Mouse (Mus musculus): ENCODE results near the gene Cdk6. TPM values are rescaled to one million over a fixed set of nuclear protein-coding genes. Genes with fewer than 3 reads are reported as not detected.

Cdk6 gene
- polyA plus RNA-seq, 1 experiment from 2014 or later: 36.0 TPM

DNA sequence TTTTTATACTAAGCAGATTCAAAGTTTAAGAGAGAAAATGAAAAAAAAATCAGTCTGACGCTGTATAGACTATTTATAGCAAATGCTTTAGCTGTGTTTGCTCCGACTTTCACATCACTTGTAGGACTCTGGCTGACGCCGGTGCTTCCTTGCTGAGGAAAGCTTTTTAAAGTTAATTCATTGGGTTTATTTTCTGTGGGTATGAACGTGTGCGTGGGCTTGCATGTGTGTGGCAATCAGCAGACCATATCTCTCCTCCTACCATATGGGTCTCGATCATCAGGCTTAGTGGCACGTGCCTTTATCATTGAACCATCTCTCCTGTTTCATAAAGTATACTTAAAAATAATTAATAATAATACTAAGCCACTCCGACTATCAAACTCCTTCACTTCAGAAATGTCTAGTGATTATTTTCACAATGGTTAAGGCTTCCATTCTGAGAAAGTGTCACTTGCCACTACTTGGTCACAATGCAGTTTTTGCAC lies 162.6 kb downstream of the Cdk6 start:
- Histone ChIP-seq H3K4me3 (replicated peaks) (no peak overlapping the region), H3K4me2 (replicated peaks) (no peak overlapping the region), H3K27ac (replicated peaks) (no peak overlapping the region), H3K27me3 (no peaks in the 10 kb centered on the region), H3K4me1 (no peaks in the 10 kb centered on the region), H3K36me3 (no peaks in the 10 kb centered on the region), H3K9ac (no peak overlapping the region), H3K9me3 (replicated peaks) (no peaks in the 10 kb centered on the region)
- WGBS: 72% methylated on average over 9 of the region's 9 CpGs
- no peak for ATAC-seq (ENCODE audit: insufficient number of reproducible peaks, low FRiP score, low TSS enrichment, low read depth)

DNA sequence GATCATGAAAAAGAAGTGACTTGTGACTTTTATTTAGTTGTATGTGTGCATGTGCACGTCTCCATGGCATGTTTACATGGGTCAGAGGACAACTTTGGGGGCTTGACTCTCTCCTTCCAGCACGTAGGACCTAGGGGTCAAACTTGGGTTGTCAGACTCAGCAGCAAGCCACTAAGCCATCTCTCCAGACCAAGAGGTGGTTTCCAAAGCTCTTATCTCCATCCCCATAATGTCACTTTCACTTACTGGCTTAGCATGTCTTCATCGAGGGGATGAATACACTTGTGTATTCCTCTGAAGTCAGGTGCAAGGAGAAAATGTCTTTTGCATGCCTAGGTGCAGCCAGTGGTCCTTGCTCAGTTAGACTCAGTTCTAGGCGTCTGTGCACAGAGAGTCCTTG lies 163.2 kb downstream of the Cdk6 start:
- no peak overlapping the region for H3K4me2 ChIP-seq (replicated peaks)
- no peak overlapping the region for H3K27ac ChIP-seq (replicated peaks)
- H3K36me3 ChIP-seq: no peaks in the 10 kb centered on the region
- WGBS: 78% methylated on average over 4 of the region's 4 CpGs
- no peak for ATAC-seq (ENCODE audit: insufficient number of reproducible peaks, low FRiP score, low TSS enrichment, low read depth)
- no peaks in the 10 kb centered on the region for H3K4me1 ChIP-seq
- no peaks in the 10 kb centered on the region for H3K9me3 ChIP-seq (replicated peaks)
- no peaks in the 10 kb centered on the region for H3K27me3 ChIP-seq
- H3K4me3 ChIP-seq (replicated peaks): no peak overlapping the region
- no peak overlapping the region for H3K9ac ChIP-seq

DNA sequence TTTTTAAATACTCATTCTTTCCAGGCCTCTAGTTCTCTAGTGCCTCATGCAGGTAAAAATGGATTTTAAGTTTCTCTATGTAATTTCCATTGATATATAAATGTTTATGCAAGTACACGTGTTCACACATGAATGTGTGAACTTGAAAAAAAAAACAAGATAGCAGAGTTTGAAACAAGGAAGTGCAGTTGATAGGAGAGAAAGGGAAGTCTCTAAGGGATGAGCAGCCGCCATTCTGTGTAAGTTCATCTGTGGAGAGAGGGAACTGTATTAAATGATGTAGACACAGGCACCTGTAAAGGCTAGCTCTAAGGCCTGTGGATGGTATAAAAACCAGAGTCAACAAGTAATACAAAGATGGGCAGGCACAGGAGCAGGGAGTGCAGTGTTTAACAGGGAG lies 164.3 kb downstream of the Cdk6 start:
- no peak overlapping the region for H3K4me2 ChIP-seq (replicated peaks)
- no peak overlapping the region for H3K4me3 ChIP-seq (replicated peaks)
- no peaks in the 10 kb centered on the region for H3K9me3 ChIP-seq (replicated peaks)
- no peaks in the 10 kb centered on the region for H3K4me1 ChIP-seq
- ATAC-seq (ENCODE audit: insufficient number of reproducible peaks, low FRiP score, low TSS enrichment, low read depth): no peak
- H3K27me3 ChIP-seq: no peaks in the 10 kb centered on the region
- H3K9ac ChIP-seq: no peak overlapping the region
- H3K27ac ChIP-seq (replicated peaks): no peak overlapping the region
- no peaks in the 10 kb centered on the region for H3K36me3 ChIP-seq
- WGBS: 68% methylated on average over 2 of the region's 2 CpGs

DNA sequence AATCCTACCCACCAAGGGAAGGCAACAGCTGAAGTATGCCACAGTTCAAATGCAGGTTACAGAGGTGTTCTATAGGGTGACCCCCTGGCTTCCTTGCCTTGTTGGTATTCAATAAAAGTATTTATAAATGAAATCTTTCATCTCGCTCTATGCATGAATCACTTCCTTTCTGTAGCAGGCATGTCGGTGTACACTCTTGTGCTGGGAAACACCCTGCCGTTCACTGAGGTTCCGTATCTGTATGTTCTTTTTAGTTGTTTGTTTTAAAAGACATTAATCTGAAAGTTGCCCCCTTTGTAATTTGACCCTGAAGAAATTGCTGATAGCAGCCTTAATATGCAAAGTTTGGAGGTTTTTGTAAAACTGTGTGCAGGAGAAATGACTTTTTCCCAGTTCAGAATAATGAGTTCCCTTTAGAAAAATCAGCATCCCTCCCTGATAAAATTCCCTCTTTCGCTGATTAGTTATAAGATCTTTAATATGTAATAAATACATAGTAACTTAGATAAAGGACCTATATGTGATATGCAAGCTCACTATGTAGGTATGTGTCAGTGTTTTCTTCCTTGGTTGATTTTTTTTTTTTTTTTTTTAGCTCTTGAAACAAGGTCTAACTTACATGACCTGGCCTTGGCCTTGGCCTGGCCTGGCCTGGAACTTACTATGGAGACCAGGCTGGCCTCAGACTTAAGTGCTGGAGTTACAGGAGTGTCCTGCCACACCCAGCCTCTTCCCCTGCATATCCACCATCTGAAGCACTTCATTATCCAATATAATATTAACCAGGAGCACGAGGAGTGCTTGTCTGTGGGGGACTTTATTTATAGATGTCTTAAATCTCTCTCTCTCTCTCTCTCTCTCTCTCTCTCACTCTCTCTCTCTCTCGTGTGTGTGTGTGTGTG lies 167.4 kb downstream of the Cdk6 start:
- 71% methylated on average over 7 of the region's 7 CpGs for WGBS
- no peaks in the 10 kb centered on the region for H3K9me3 ChIP-seq (replicated peaks)
- no peak overlapping the region for H3K4me2 ChIP-seq (replicated peaks)
- H3K36me3 ChIP-seq: no peaks in the 10 kb centered on the region
- no peak for ATAC-seq (ENCODE audit: insufficient number of reproducible peaks, low FRiP score, low TSS enrichment, low read depth)
- no peak overlapping the region for H3K27ac ChIP-seq (replicated peaks)
- no peak overlapping the region for H3K4me3 ChIP-seq (replicated peaks)
- H3K27me3 ChIP-seq: no peaks in the 10 kb centered on the region
- 0 out of 2 replicates have a peak, but pooled peaks cover 5% of the 10 kb centered on the region for H3K4me1 ChIP-seq
- H3K9ac ChIP-seq: no peak overlapping the region

DNA sequence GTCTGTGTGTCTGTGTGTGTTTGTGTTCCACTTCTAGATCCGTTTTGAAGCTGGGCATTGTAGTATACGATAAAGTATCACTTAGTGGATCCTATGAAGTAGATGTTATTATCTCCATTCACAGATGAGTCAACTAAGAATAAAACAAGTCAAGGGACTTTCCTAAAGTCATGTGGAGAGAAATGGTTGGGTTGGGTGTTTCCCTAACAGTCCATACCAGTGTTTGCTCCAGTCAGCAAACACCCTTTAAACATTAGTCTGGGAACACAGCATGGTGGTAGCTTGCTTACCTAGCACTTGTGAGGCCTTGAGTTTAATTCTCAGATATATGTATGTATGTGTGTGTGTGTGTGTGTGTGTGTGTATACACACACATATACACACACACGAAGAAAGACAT lies 168.2 kb downstream of the Cdk6 start:
- Histone ChIP-seq H3K4me3 (replicated peaks) (no peak overlapping the region), H3K27me3 (no peaks in the 10 kb centered on the region), H3K36me3 (no peaks in the 10 kb centered on the region), H3K9ac (no peak overlapping the region), H3K4me1 (0 out of 2 replicates have a peak, but pooled peaks cover 5% of the 10 kb centered on the region), H3K9me3 (replicated peaks) (no peaks in the 10 kb centered on the region), H3K4me2 (replicated peaks) (no peak overlapping the region), H3K27ac (replicated peaks) (no peak overlapping the region)
- 82% methylated on average over 3 of the region's 3 CpGs for WGBS
- ATAC-seq (ENCODE audit: insufficient number of reproducible peaks, low FRiP score, low TSS enrichment, low read depth): no peak

DNA sequence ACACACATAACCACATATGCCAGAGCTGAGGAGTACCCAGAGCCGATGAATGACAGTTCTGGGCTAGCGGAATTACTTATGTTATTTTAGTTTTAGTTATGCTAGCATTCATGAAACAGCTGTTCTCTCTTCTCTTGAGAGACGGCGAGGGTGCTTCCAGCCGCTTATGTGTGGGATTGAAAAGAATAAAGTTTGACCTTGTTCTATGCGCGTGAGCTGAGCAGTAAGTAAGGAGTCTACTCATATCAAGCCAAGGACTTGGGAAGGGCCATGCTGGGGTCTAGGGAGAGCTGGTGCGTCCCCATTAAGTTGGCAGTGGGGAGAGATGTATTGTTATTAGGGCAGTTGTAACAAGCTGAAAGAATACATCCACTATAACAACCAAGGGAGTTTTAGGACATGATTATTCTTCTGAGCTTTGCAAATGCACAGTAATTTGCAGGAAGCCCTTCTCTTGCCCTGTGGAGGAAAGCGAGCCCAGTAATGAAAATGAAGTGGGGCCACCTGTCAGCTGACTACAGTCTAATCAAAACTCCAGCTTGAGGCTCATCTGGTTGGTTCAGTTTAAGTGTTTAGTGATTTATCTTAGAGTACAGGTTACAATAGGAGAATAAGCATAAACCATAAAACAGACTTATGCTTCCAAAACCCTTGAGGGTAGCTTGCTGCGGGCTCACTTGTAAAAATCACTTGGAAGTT lies 170.0 kb downstream of the Cdk6 start:
- H3K9me3 ChIP-seq (replicated peaks): no peaks in the 10 kb centered on the region
- H3K9ac ChIP-seq: no peak overlapping the region
- H3K27me3 ChIP-seq: no peaks in the 10 kb centered on the region
- 46% methylated on average over 10 of the region's 10 CpGs for WGBS
- no peaks in the 10 kb centered on the region for H3K36me3 ChIP-seq
- ATAC-seq (ENCODE audit: insufficient number of reproducible peaks, low FRiP score, low TSS enrichment, low read depth): no peak
- no peak overlapping the region for H3K4me2 ChIP-seq (replicated peaks)
- 0 out of 2 replicates have a peak, but pooled peaks cover 5% of the 10 kb centered on the region for H3K4me1 ChIP-seq
- H3K27ac ChIP-seq (replicated peaks): no peak overlapping the region
- no peak overlapping the region for H3K4me3 ChIP-seq (replicated peaks)

DNA sequence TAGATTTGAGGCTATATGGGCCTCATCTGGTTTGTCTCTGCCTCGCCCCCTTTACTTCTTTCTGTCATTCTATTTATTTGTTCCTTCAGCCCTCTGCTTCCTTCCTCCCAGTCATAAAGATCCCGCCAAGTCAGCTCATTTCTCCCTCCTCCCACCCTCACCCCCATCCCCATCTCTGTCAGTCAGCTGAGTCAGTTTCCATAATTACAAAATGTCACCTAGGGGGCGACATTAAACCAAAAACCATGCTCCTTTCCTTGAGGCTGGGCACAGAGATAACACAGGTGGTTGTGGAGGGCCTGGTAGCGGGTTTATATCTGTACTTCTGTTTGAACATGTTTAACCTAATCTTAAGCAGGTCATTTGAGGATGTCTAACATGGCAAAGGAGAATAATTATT lies 171.3 kb downstream of the Cdk6 start:
- WGBS: 50% methylated on average over 4 of the region's 4 CpGs
- Histone ChIP-seq H3K36me3 (no peaks in the 10 kb centered on the region), H3K27ac (replicated peaks) (no peak overlapping the region), H3K4me2 (replicated peaks) (no peak overlapping the region), H3K9ac (no peak overlapping the region), H3K4me1 (0 out of 2 replicates have a peak, but pooled peaks cover 5% of the 10 kb centered on the region), H3K4me3 (replicated peaks) (no peak overlapping the region), H3K9me3 (replicated peaks) (no peaks in the 10 kb centered on the region), H3K27me3 (no peaks in the 10 kb centered on the region)
- no peak for ATAC-seq (ENCODE audit: insufficient number of reproducible peaks, low FRiP score, low TSS enrichment, low read depth)

DNA sequence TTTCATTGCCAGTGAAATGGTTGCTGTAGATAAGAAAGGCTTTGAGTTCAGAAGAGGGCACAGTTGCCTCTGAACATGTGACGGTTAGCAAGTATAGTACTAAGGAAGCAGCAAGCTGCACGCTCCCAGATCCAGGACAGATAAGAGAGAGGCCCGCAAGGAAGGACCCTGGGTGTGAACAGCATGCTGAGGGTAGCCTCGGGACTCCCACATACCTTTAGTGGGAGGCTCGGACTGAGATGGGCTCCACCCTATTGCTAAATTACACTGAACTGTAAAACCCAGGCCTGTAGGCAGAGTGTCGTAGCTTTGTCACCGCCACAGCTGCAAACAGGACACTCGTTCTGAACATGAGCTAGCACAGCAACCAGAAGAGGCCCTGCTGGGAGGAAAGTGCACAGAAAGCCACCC lies 173.6 kb downstream of the Cdk6 start:
- Histone ChIP-seq H3K4me2 (replicated peaks) (no peak overlapping the region), H3K27ac (replicated peaks) (no peak overlapping the region), H3K36me3 (no peaks in the 10 kb centered on the region), H3K9ac (no peak overlapping the region), H3K4me3 (replicated peaks) (no peak overlapping the region), H3K9me3 (replicated peaks) (no peaks in the 10 kb centered on the region), H3K27me3 (no peaks in the 10 kb centered on the region), H3K4me1 (0 out of 2 replicates have a peak, but pooled peaks cover 5% of the 10 kb centered on the region)
- no peak for ATAC-seq (ENCODE audit: insufficient number of reproducible peaks, low FRiP score, low TSS enrichment, low read depth)
- WGBS: 63% methylated on average over 8 of the region's 8 CpGs

DNA sequence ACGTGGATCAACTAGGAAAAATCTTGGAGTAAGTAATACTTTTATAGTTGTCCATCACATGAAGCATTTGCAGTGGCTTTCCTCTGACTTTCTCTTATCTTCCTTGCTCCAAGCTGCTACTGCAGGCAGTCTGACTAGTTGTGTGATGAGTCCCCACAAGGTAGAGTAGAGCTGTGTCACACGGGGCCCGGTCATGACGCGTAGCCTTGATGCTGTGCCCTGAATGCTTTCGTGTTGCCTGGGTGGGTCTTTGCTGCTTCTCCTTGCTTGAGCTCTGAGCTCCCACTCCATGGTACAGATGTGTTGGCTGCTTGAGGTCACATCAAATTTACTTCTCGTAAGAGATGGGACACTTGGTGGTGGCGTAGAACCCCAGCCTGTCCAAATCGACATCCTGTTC lies 174.2 kb downstream of the Cdk6 start:
- ATAC-seq (ENCODE audit: insufficient number of reproducible peaks, low FRiP score, low TSS enrichment, low read depth): no peak
- H3K4me1 ChIP-seq: 0 out of 2 replicates have a peak, but pooled peaks cover 5% of the 10 kb centered on the region
- no peak overlapping the region for H3K4me3 ChIP-seq (replicated peaks)
- no peak overlapping the region for H3K4me2 ChIP-seq (replicated peaks)
- H3K36me3 ChIP-seq: no peaks in the 10 kb centered on the region
- no peak overlapping the region for H3K27ac ChIP-seq (replicated peaks)
- H3K9ac ChIP-seq: no peak overlapping the region
- no peaks in the 10 kb centered on the region for H3K27me3 ChIP-seq
- WGBS: 82% methylated on average over 9 of the region's 9 CpGs
- no peaks in the 10 kb centered on the region for H3K9me3 ChIP-seq (replicated peaks)

DNA sequence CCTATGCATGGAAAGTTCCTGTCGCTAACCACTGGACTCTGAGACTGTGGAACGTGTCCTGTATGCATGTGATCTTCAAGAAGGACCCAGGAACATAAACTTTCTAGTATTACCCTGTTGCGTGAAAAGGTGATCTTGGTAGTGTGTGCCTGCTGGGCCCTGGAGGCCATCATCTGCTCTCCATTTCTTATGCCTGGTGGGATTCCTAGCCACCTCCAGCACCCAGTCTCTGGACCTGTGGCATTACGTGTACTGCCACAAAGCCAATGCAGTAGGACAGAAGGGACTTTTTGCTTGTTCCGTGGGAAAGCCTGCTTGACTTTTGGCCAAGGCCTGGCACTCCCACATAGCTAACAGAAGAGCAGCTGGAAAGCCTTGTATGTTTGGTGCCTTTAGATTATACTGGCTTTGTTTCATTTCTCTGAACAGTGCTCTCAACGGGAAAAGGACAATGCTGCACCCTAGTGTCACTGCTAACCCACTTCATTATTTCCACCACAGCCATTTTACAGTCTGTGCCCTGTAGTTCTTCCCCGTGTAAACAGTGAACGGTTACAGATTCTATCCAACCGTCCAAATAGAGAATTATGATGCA lies 175.3 kb downstream of the Cdk6 start:
- no peaks in the 10 kb centered on the region for H3K4me1 ChIP-seq
- H3K9ac ChIP-seq: no peak overlapping the region
- H3K4me3 ChIP-seq (replicated peaks): no peak overlapping the region
- H3K36me3 ChIP-seq: peaks cover 8% of the 10 kb centered on the region; the same call in 1 of the 2 replicates
- no peaks in the 10 kb centered on the region for H3K27me3 ChIP-seq
- H3K9me3 ChIP-seq (replicated peaks): no peaks in the 10 kb centered on the region
- ATAC-seq (ENCODE audit: insufficient number of reproducible peaks, low FRiP score, low TSS enrichment, low read depth): no peak
- H3K27ac ChIP-seq (replicated peaks): no peak overlapping the region
- 48% methylated on average over 9 of the region's 9 CpGs for WGBS
- no peak overlapping the region for H3K4me2 ChIP-seq (replicated peaks)

All from embryonic facial prominence, embryonic 15.5 days (tissue).